Mouse (Mus musculus): ENCODE data around the gene Tma16.

The Tma16 gene

DNA sequence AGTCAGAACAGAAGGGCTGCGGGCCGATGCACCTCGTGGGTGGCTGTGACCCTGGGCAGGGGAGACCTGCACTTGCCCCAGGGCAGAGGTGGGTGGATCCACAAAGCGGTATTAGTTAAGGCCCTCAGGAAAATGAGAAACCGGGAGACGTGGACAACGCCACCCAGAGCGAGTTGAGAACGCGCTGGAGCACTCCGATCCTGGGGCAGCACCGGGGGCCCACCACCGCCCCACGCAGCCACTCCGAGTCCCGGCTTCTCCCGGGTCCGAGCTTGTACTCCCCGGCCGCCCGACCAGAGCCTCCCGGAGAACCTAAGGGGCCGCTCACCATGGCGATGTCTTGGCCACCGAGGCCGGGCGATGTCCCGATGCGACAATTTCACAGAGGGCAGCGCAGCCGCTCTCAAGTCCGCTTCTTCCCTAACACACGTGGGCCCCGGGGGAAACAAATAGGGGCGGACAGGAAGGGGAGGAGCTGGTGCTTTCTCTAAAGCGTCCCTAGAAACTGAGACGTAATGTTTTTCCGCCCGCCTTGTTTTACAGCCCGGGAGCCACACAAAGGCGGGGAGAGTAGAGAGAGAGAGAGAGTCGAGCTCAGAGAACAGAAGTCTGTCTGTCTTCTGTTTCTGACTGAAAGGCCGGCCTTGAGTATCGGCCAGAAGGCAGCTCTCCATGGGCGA, at the start of gene Tma16:
TSS of gene Tma16 (minus strand) at position 447 of the 680 bp plus-strand sequence.
- peak; percentile 85 for DNase-seq (ENCODE audit: low read depth, low spot score)

DNA sequence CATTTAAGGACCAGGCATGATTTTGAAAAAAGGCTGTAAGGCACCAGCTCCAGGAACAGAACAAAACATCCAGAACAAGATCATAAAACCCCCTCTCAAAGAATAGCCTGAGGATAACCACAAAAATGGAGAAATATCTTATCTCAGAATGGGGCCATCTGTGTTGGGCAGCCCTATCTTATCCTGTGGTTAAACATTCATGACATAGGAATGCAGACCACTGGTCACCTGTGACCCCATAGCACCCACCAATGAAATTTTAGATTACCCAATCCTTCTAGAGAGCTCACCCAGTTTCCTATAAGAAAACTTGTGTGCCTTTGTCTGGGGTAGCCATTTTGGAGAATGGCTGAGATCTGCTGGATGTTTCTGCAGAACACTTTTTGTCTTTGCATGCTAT, 34.2 kb upstream of the Tma16 start:
- DNase-seq (ENCODE audit: low read depth, low spot score) = no peak

- no peak for DNase-seq (ENCODE audit: low read depth, low spot score)
Observed at GRCm38 (mm10) chr8:66519149-66519548, 32.8 kb upstream of the Tma16 start.

DNA sequence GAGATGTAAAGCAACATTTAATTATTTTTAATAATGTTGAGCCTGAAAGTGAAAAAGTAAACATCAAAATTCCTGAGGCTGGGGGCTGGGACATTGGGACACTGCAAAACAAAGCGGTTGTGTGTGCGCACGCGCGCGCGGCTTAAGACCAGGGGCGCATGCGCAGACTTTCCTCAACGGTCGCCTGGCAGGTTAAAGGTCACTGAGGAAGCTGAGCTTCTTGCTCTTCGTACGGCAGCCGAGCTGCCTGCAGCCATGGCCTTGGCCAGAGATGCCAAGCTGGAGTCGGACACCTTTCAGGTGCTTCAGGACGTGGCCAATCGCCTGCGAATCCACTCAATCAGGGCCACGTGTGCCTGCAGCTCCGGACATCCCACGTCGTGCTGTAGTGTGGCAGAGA, 25.2 kb upstream of the Tma16 start, which contains the start of gene Tktl2:
TSS of gene Tktl2 (plus strand) at position 220 of the 400 bp plus-strand sequence.
- DNase-seq (ENCODE audit: low read depth, low spot score) = no peak

DNA sequence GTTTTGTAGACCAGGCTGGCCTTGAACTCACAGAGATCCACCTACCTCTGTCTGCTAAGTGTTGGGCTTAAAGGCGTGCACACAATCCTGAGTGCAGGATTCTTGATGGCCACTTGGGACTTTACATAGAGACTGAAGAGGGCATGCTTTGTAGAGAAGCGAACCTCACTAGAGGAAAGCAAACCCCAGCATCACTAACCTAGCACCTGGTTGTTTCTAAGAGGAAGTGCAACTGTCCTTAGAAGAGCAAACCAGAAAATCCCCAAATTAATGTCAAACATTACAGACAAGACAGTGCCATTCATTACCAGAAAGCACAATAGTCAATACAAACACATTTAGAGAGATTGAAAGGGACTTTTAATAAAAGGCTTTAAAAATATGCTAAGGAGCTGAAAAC, 17.1 kb upstream of the Tma16 start:
- no peak for DNase-seq (ENCODE audit: low read depth, low spot score)

DNA sequence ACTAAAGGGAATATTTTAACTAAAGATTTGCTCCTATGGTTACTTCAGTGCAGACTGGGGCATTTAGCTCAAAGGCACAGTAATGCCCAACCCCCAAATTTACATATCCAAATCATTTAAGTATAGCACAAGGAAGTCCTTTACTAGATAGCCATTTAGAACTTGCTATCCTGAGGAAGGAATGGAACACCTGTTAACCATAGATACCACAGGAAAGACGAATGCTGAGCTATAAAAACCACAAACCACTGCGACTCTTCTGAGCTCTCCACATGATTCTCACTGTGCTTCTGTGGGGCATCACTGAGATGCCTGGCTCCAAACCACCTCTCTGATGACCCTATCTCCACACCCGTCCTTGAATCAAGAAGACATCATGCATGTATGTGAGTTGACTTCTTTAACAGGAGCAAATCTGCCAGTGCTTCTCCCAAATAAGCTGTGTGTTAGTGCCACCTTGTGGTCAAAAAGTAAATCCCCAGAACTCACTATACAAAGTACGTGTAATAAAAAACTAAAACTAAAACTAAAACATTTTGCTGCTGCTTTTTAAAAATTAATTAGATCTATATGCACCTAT, 10.8 kb upstream of the Tma16 start:
- peak; percentile 34 for DNase-seq (ENCODE audit: low read depth, low spot score)

DNA sequence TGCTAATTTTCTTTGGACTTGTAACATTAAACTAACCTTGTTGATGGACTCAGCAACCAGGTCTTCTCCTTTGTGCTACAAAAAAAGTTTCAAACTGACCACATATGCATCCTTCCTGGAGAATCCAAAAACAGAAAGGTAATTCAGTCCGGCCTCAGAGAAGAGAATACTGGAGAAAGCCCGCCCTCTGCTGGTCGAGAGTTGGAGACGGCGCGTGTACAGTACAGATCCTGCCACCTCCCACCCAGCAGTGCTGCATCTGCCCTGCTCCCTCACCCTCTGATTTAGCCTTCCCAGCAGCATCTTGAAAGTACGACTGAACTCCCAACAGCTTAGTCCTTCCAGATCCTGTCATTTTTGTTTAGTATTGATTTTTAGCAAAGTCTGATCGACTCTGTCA, 9.4 kb upstream of the Tma16 start:
- peak; percentile 23 for DNase-seq (ENCODE audit: low read depth, low spot score)

GRCm38 (mm10) chr8:66494496-66494895, 8.2 kb upstream of the Tma16 start:
- DNase-seq (ENCODE audit: low read depth, low spot score) = peak; percentile 45

GRCm38 (mm10) chr8:66490624-66491023, 4.3 kb upstream of the Tma16 start:
- DNase-seq (ENCODE audit: low read depth, low spot score) = no peak

DNA sequence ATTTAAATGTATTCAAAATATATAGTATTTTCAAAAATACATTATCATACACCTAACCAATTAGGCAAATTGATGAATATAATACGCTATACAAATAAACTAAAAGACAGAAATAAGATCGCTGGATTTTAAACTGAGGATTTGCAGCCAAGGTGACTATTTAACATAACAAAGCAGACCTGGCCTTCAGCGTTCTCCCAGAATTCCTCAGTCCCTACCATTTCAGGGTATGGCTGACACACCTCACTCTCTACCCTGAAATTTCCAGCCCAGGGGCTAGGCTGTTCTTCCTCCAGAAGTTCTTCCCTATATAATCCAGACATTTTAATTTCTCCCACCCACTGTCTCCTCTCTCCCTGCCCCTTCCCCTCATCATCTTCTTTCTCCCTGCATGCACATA, 2.2 kb upstream of the Tma16 start:
- no peak for DNase-seq (ENCODE audit: low read depth, low spot score)

DNA sequence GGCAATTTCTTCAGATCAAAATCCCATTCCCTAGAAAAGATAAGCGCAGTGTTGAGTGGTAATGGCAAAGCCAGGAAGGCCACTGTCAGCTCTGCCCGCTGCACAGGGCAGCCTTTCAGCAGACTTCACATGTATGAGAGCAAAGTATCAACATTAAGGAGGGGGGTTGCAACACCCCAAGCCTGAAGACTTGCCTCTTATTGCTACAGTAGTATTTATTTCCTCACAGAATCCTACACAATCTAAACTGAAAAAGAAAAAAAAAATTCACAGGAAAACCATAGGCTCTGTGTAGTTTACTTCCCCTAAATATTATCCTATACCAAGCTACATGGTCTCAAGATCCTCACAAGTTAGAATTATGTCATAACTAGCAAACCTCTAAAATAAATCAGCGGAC, 9.4 kb downstream of the Tma16 start:
- DNase-seq (ENCODE audit: low read depth, low spot score) = no peak

DNA sequence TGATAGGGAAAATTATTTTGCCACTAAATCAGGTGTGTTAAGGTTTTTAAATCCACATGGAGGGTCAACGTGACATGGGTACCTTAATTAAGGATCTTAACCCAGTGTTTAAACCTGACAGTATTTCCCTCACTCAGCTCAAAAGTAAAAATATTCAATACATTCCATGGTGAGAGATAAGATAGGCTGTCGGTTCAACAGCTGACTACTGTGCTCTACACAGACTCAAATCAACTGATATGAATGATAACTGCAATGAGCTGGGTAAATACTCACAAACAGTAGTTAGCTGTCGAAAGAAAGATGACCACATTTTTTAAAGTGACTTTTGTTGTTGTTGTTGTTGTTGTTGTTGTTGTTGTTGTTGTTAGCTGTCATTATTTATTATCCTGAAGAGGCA, 16.5 kb downstream of the Tma16 start:
- DNase-seq (ENCODE audit: low read depth, low spot score) = no peak

DNA sequence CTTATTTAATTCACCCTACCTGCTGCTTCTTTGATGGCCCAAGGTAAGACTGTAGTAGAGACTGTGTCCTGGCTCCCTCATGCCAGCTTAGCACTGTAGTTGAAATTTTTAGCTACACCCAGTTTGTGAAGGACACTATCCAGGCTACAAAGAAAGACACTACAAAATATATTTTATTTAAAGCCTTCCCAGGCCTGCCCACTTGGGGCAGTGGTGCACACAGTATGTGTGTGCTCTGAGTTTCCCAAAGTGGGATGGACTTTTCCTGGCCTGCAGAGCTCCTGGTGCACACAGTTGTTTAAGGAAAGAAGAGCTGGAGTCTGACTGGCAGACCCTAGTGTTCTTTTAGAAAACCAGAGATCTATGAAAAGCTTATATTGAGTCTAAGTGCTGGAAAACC, 29.3 kb downstream of the Tma16 start:
- DNase-seq (ENCODE audit: low read depth, low spot score) = no peak

DNA sequence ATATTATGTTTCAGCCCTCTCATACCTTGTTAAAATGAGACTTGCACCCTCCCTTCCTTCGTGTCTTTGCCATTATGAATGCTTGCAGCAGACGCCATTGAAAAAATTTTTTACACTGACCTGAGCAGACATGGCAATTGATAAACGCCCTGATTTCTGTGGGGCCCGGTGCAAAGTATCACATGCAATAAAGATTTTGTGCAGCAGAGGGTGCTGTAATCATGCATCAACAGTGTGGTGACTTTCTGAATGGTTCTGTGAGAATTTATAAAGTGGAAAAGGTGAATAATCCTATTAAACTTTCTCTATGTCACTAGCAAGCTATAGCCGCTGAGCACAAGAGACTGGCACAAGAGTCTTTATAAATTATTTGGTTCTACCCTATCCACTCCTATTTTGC, 35.6 kb downstream of the Tma16 start:
- DNase-seq (ENCODE audit: low read depth, low spot score) = no peak

DNA sequence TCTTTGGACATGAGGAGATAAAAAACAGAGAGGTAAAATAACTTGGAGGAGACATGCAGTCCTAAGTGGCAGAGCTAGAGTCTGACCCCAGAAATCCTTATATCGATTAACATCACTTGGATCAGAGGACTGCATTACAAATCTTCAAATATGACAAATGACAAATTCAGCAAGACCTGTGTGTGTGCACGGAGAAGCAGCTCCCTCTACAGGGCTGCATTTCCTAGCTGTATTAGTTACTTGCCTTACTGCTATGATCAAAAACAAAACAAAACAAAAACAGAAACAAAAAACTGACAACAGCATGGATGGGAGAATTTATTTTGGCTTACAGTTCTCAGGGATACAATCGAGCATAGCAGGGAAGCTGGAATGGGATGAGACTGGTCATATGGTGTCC, 41.0 kb downstream of the Tma16 start:
- no peak for DNase-seq (ENCODE audit: low read depth, low spot score)

DNA sequence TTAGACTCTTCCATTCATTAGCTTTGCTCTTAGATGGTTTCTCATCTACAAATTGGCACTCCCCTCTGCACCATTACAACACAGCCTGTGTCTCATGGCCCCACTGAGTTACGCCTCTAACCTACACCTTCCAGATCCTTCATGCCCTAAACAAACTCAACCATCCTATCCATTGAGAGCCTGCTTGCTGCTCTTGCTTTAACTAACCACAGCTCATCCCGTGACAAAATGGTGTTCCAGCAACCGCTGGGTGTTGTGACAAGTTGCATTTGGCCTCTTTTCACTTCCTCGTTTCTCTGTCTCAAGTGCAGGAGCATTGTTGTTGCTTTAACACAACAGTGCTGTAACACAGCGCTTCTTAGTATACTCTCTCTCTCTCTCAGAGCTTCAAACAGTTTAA, 42.2 kb downstream of the Tma16 start:
- no peak for DNase-seq (ENCODE audit: low read depth, low spot score)

GRCm38 (mm10) chr8:66442778-66443177, 43.6 kb downstream of the Tma16 start:
- DNase-seq (ENCODE audit: low read depth, low spot score) = peak; percentile 61

DNA sequence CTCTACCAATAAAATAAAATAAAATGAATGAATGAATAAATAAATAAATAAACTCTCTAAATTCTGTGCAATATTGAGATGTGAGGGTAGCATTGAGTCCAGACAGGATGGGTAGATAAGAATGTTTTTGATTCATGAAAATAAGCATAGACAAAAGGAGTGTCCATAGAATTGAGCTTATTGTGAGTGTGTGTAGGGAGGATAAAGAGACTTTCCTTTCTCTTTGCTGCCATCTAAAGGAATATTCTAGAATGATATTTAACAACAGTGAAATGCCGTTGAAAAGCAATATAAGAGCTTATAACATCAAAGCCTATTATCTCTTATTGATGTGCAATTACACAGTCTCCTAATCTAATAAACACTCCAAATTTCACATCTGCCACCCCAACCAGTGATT, 45.2 kb downstream of the Tma16 start:
- DNase-seq (ENCODE audit: low read depth, low spot score) = peak; percentile 35

- DNase-seq (ENCODE audit: low read depth, low spot score) = no peak
Observed at GRCm38 (mm10) chr8:66438468-66438867, 47.9 kb downstream of the Tma16 start.

GRCm38 (mm10) chr8:66437929-66438328, 48.4 kb downstream of the Tma16 start:
- DNase-seq (ENCODE audit: low read depth, low spot score) = no peak

DNA sequence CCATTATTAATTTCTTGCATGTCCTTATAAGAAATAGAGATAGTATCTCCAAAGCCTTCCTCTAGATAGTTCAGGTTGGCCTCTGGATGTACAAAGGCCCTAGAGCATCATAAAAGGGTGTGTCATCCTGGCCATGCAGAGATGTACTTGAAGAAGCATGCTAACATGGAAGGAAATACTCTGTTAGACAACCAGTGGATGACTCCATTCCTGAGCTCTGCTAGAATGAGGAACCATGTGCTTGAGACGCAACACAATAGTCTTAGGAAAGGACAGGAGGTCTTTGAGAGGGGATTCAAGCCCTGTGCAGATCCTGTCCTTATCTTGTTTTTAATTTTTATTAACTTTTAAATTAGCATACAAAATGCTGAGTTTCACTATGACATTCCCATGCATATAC, 49.5 kb downstream of the Tma16 start:
- DNase-seq (ENCODE audit: low read depth, low spot score) = no peak

- DNase-seq (ENCODE audit: low read depth, low spot score) = no peak
Observed at GRCm38 (mm10) chr8:66433577-66433976, 52.8 kb downstream of the Tma16 start.

DNA sequence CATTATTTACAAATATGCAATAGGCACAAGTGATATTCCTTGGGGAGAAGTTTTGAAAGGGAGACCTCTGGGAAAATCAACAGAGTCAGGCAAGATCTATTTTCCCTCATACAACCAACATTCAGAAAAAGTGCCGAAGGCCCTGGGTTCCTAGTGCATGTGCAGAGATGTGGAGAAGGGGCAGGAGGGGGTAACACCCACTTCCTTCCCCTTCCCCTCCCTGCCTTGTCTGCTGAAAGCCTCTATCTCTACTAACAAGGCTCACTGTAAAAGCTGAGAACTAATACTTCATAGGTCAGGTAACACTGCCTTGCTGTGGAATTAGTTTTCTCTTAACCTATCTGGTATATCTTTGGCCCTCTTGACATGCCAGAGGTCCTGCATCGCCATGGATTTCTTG, 55.7 kb downstream of the Tma16 start:
- no peak for DNase-seq (ENCODE audit: low read depth, low spot score)
